Mouse (Mus musculus) liver, embryonic 14.5 days (tissue): Measurements from ENCODE around the gene Rbm12. TPM values are rescaled to one million over a fixed set of nuclear protein-coding genes. Genes with fewer than 3 reads are reported as not detected.
A peak's percentile ranks its signal among the peaks of the same experiment; 100 is the strongest.
"Not testable (repeated sequence)": the region's sequence is repeated elsewhere in the genome, so short reads cannot be mapped to it uniquely, and the experiment has no call there.

Experiments used
- ATAC-seq: fragments of 200-750 bp; cut with Nextera tagmentation; 2 replicates; pipeline ENCODE4 v1.8.0; 2017; ENCODE audit warnings: moderate number of reproducible peaks, mild to moderate bottlenecking, moderate library complexity; ENCODE audit not compliant: insufficient read depth
- DNase-seq, 3 experiments: peaks; one replicate each; pipeline ENCODE4 v3.0.0-alpha.2; 2012 to 2013; ENCODE audit warnings: low read depth in 3 of 3, low spot score in 3 of 3
- H3K27ac ChIP-seq: fragments of 300-500 bp; sonication (generic); 2 replicates; pipeline ENCODE4 v1.5.1; 2014; ENCODE audit warnings: moderate library complexity, mild to moderate bottlenecking, control low read depth, inconsistent platforms
- H3K27me3 ChIP-seq: fragments of 300-500 bp; sonication (generic); 2 replicates; pipeline ENCODE4 v1.6.1; 2014; ENCODE audit warnings: mild to moderate bottlenecking, low read length, moderate library complexity; ENCODE audit not compliant: control insufficient read depth, insufficient read depth
- H3K36me3 ChIP-seq: fragments of 300-500 bp; sonication (generic); replicated peaks from 2 replicates; pipeline ENCODE4 v1.6.1; 2014; ENCODE audit warnings: low read depth; ENCODE audit not compliant: control insufficient read depth, insufficient read depth
- H3K4me1 ChIP-seq, 2 experiments: fragments of 200-500 bp in 1 of 2; fragments of 300-500 bp in 1 of 2; sonication (generic) in 1 of 2; replicated peaks; 2 replicates each; pipeline ENCODE4 v1.6.1; 2012 to 2014; ENCODE audit warnings: antibody characterized with exemption in 1 of 2, inconsistent platforms in 1 of 2, low read length in 1 of 2; ENCODE audit not compliant: control insufficient read depth in 2 of 2, insufficient read depth in 2 of 2
- H3K4me2 ChIP-seq: fragments of 300-500 bp; sonication (generic); 2 replicates; pipeline ENCODE4 v1.6.1; 2014; ENCODE audit warnings: low read depth, mild to moderate bottlenecking, control low read depth, moderate library complexity
- H3K4me3 ChIP-seq, 2 experiments: fragments of 200-500 bp in 1 of 2; fragments of 300-500 bp in 1 of 2; sonication (generic) in 1 of 2; 2 replicates each; pipeline ENCODE4 v1.5.1; 2012 to 2014; ENCODE audit warnings: low read depth in 2 of 2, low read length in 2 of 2, mild to moderate bottlenecking in 2 of 2, control low read depth in 1 of 2, inconsistent platforms in 1 of 2, moderate library complexity in 1 of 2; ENCODE audit not compliant: insufficient read depth in 1 of 2
- H3K9ac ChIP-seq: fragments of 300-500 bp; sonication (generic); replicated peaks from 2 replicates; pipeline ENCODE4 v1.6.1; 2014; ENCODE audit warnings: mild to moderate bottlenecking, control low read depth, moderate library complexity
- H3K9me3 ChIP-seq: fragments of 300-500 bp; sonication (generic); 2 replicates; pipeline ENCODE4 v1.6.1; 2016; ENCODE audit warnings: low read length, mixed read lengths; ENCODE audit not compliant: control insufficient read depth
- CTCF ChIP-seq: IDR thresholded peaks from 2 replicates; pipeline ENCODE4 v1.5.1; 2016; ENCODE audit warnings: antibody characterized with exemption, low read depth, control low read depth
- EP300 ChIP-seq: IDR thresholded peaks from 2 replicates; pipeline ENCODE4 v1.6.1; 2016; ENCODE audit warnings: antibody characterized with exemption, low read depth
- WGBS: fragments of 180-500 bp; shearing (Covaris S2); extraction: QIAGEN DNeasy Blood & Tissue Kit; methylation state at CpG from one replicate; pipeline ENCODE4 v1.1.7; 2014; ENCODE audit not compliant: insufficient replicate concordance; 5-methylcytosine and 5-hydroxymethylcytosine counted together
- polyA plus RNA-seq, 2 experiments: library from polyadenylated mRNA; depleted of rRNA in 1 of 2; stranded (reverse) in 1 of 2; unstranded in 1 of 2; fragments of >200 nt; fragmentation: Nextera tagmentation in 1 of 2; extraction: Ambion mirVana in 1 of 2; gene quantifications; 2 replicates each; pipeline versions ENCODE4 v1.2.1 to v1.2.3; 2012 to 2014

Gene Rbm12
- polyA plus RNA-seq, 2 experiments: 5.0 to 9.6 TPM

- DNase-seq: no peak
- 79% methylated on average over 5 of the region's 5 CpGs for WGBS
Measured at GRCm38 (mm10) chr2:156134161-156134560, 22.4 kb upstream of the Rbm12 start.

GRCm38 (mm10) chr2:156126992-156127391 lies 15.2 kb upstream of the Rbm12 start, which contains the start of gene Gm28036:
Gm28036 (minus strand) TSS chr2:156127092.
- Histone ChIP-seq H3K9me3 (no peaks in the 10 kb centered on the region), H3K27ac (no peak within 1 kb of the TSS), H3K36me3 (peaks cover 14% of the 10 kb centered on the region), H3K4me2 (no peak within 1 kb of the TSS), H3K9ac (no peak within 1 kb of the TSS), H3K4me1 (no peaks in the 10 kb centered on the region), H3K4me3 (no peak within 1 kb of the TSS), H3K27me3 (no peaks in the 10 kb centered on the region)
- TF ChIP-seq EP300: no peak
- no peak for TF ChIP-seq CTCF
- ATAC-seq (no peak), DNase-seq (no peak)
- WGBS: 90% methylated on average over 5 of the region's 5 CpGs

More at GRCm38 (mm10) chr2:156134161-156134560, 22.4 kb upstream of the Rbm12 start:
- Histone ChIP-seq H3K4me2 (no peak overlapping the region), H3K4me1 (no peaks in the 10 kb centered on the region), H3K4me3 (no peak overlapping the region), H3K9me3 (no peaks in the 10 kb centered on the region), H3K36me3 (peaks cover 9% of the 10 kb centered on the region), H3K9ac (no peak overlapping the region), H3K27me3 (no peaks in the 10 kb centered on the region), H3K27ac (no peak overlapping the region)
- no peak for TF ChIP-seq EP300
- no peak for ATAC-seq

GRCm38 (mm10) chr2:156123731-156124130 lies 12.0 kb upstream of the Rbm12 start:
- no peak overlapping the region for H3K27ac ChIP-seq
- H3K4me2 ChIP-seq: no peak overlapping the region
- H3K9me3 ChIP-seq: no peaks in the 10 kb centered on the region
- no peaks in the 10 kb centered on the region for H3K27me3 ChIP-seq
- 74% methylated on average over 5 of the region's 5 CpGs for WGBS
- TF ChIP-seq CTCF: no peak
- no peak for TF ChIP-seq EP300
- DNase-seq (no peak), ATAC-seq (no peak)
- H3K36me3 ChIP-seq: peaks cover 6% of the 10 kb centered on the region
- H3K9ac ChIP-seq: no peak overlapping the region
- H3K4me3 ChIP-seq: no peak overlapping the region
- no peaks in the 10 kb centered on the region for H3K4me1 ChIP-seq

GRCm38 (mm10) chr2:156119566-156119965 lies 7.8 kb upstream of the Rbm12 start:
- Histone ChIP-seq H3K27me3 (no peaks in the 10 kb centered on the region), H3K4me1 (no peaks in the 10 kb centered on the region), H3K27ac (no peak overlapping the region), H3K9ac (no peak overlapping the region), H3K36me3 (peaks cover 3% of the 10 kb centered on the region; the same call in 1 of the 2 replicates), H3K4me2 (no peak overlapping the region), H3K4me3 (no peak overlapping the region), H3K9me3 (no peaks in the 10 kb centered on the region)
- ATAC-seq (no peak), DNase-seq (no peak)
- TF ChIP-seq CTCF (no peak), EP300 (no peak)

- ATAC-seq, H3K27me3 ChIP-seq, H3K36me3 ChIP-seq, DNase-seq, H3K27ac ChIP-seq, H3K9me3 ChIP-seq: not testable (repeated sequence)
- Histone ChIP-seq H3K4me2 (peak overlapping the region; percentile 60), H3K9ac (peak overlapping the region; percentile 82), H3K4me1 (peaks cover 13 to 20% of the 10 kb centered on the region in 2 experiments), H3K4me3 (peak overlapping the region; percentile 75 to 93)
- 20% methylated on average over 5 of the region's 5 CpGs for WGBS
Measured at GRCm38 (mm10) chr2:156112080-156112423, 274 bp upstream of the Rbm12 start.
